Mouse (Mus musculus) CH12.LX (cell line): ENCODE results near the gene Rnf181.

ENCODE experiments used
- CHD1 ChIP-seq: IDR thresholded peaks from 2 replicates; pipeline ENCODE4 v1.6.1; 2012; ENCODE audit warnings: low read depth, low read length, improper control_type of control experiment, inconsistent platforms
- CTCF ChIP-seq, 2 experiments: IDR thresholded peaks in 1 of 2; conservative IDR thresholded peaks in 1 of 2; 2 replicates each; pipeline ENCODE4 v1.5.1; 2011 to 2012; ENCODE audit warnings: low read depth in 2 of 2, low read length in 2 of 2, improper control_type of control experiment in 1 of 2, inconsistent platforms in 1 of 2, mild to moderate bottlenecking in 1 of 2, moderate library complexity in 1 of 2
- E2F4 ChIP-seq: IDR thresholded peaks from 2 replicates; pipeline ENCODE4 v1.6.1; 2011; ENCODE audit warnings: low read depth, low read length, improper control_type of control experiment; ENCODE audit not compliant: insufficient replicate concordance
- ELF1 ChIP-seq: IDR thresholded peaks from 2 replicates; pipeline ENCODE4 v1.6.1; 2014; ENCODE audit warnings: low read depth, mild to moderate bottlenecking, inconsistent platforms, low read length, improper control_type of control experiment
- EP300 ChIP-seq: IDR thresholded peaks from 2 replicates; pipeline ENCODE4 v1.6.1; 2011; ENCODE audit warnings: low read length, improper control_type of control experiment
- MAX ChIP-seq: IDR thresholded peaks from 2 replicates; pipeline ENCODE4 v1.6.1; 2011; ENCODE audit warnings: low read length, improper control_type of control experiment
- NRF1 ChIP-seq: IDR thresholded peaks from 2 replicates; pipeline ENCODE4 v1.6.1; 2014; ENCODE audit warnings: low read depth, mild to moderate bottlenecking, inconsistent platforms, low read length, improper control_type of control experiment, moderate library complexity
- POLR2A ChIP-seq: IDR thresholded peaks from 2 replicates; pipeline ENCODE4 v1.6.1; 2011; ENCODE audit warnings: low read depth, mild to moderate bottlenecking, improper control_type of control experiment, low read length
- SMC3 ChIP-seq: IDR thresholded peaks from 2 replicates; pipeline ENCODE4 v1.6.1; 2011; ENCODE audit warnings: low read depth, low read length, improper control_type of control experiment
- TBP ChIP-seq: conservative IDR thresholded peaks from 2 replicates; pipeline ENCODE4 v1.6.1; 2011; ENCODE audit warnings: low read depth, low read length, improper control_type of control experiment
- USF1 ChIP-seq: IDR thresholded peaks from 2 replicates; pipeline ENCODE4 v1.6.1; 2014; ENCODE audit warnings: low read depth, mild to moderate bottlenecking, inconsistent platforms, low read length, improper control_type of control experiment

DNA sequence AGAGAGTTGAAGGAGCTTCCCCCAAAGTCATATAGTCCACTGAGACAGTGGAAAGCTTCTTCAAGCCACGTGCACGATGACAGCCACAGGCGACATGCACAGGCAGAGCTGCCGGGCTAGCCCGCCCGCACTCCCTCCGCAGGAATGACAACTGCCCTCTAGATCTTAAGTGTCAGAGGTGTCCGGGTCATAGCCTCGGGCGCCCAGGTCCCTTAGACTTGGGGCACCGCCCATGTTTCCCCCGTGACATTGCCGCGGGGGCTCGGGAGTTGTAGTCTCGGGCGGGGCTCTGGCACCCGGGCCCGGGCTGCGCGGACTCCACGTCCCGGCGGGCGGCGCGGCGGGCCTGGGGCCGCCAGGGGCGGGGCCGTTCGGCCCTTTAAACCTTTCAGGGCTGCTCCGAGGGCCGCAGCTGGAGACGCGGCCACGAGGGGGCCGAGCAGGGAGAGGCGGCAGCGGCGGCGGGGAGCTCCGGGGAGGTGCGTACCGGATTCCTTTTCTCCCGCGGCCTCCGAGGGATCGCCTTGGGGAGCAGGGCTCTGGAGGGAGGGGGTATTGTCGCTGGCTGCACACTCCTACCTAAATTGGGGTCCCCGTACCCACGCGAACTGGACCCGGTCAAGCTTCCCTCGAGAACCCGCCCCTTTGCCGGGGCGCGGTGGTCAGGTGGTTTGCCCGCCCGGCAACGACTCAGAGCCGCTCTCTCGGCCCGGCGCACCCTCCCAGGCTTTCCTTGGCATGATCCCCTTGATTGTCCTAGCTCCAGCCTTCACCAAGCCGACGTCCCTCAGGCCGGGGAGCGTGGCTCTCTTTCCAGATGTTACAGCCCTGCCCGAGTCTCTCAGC is 11.5 kb downstream of the Rnf181 start, which contains the start of gene Tmem150a:
- TF ChIP-seq CTCF (conservative IDR thresholded peaks at IDR 0.05 in 1 of 2, IDR thresholded peaks at IDR 0.05 in 1 of 2; ENCODE audit: low read depth in 2 of 2, low read length in 2 of 2) = no peak
- no peak for TF ChIP-seq CHD1
- TF ChIP-seq TBP = no peak
- no peak for TF ChIP-seq POLR2A
- no peak for TF ChIP-seq MAX
- no peak for TF ChIP-seq ELF1
- no peak for TF ChIP-seq E2F4
- no peak for TF ChIP-seq SMC3
- TF ChIP-seq EP300 = no peak
- TF ChIP-seq NRF1 = no peak
- no peak for TF ChIP-seq USF1
